Mouse (Mus musculus): ENCODE data around the gene Tmem30b. TPM values are rescaled to one million over a fixed set of nuclear protein-coding genes. Genes with fewer than 3 reads are reported as not detected.
"Not testable (repeated sequence)": the region's sequence is repeated elsewhere in the genome, so short reads cannot be mapped to it uniquely, and the experiment has no call there.

Tmem30b gene
- polyA plus RNA-seq, 1 experiment: 0.85 TPM

GRCm38 (mm10) chr12:73545672-73546085 is 513 bp downstream of the Tmem30b start:
- Histone ChIP-seq H3K4me1 (ENCODE audit: control insufficient read depth, insufficient read depth, low read length) (no peaks in the 10 kb centered on the region), H3K27ac (ENCODE audit: control insufficient read depth, insufficient read depth, low read depth, low read length, poor library complexity) (no peak overlapping the region; the same call in 1 of the 2 replicates), H3K4me3 (replicated peaks; ENCODE audit: control insufficient read depth, low read depth, low read length) (no peak overlapping the region)
- no peak for TF ChIP-seq CTCF (IDR thresholded peaks at IDR 0.05; ENCODE audit: control insufficient read depth, insufficient read depth, low read length)
- 2% methylated on average over 55 of the region's 55 CpGs for WGBS

- Histone ChIP-seq H3K4me3 (replicated peaks; ENCODE audit: control insufficient read depth, low read depth, low read length) (no peak overlapping the region), H3K4me1 (ENCODE audit: control insufficient read depth, insufficient read depth, low read length) (peaks cover 1% of the 10 kb centered on the region), H3K27ac (ENCODE audit: control insufficient read depth, insufficient read depth, low read depth, low read length, poor library complexity) (no peak overlapping the region)
- TF ChIP-seq POLR2A (IDR thresholded peaks at IDR 0.05; ENCODE audit: borderline replicate concordance, control insufficient read depth, low read depth, low read length): no peak
- no peak for TF ChIP-seq CTCF (IDR thresholded peaks at IDR 0.05; ENCODE audit: control insufficient read depth, insufficient read depth, low read length)
- 25% methylated on average over 48 of the region's 48 CpGs for WGBS
Measured at GRCm38 (mm10) chr12:73544736-73545671, 1.2 kb downstream of the Tmem30b start.

DNA sequence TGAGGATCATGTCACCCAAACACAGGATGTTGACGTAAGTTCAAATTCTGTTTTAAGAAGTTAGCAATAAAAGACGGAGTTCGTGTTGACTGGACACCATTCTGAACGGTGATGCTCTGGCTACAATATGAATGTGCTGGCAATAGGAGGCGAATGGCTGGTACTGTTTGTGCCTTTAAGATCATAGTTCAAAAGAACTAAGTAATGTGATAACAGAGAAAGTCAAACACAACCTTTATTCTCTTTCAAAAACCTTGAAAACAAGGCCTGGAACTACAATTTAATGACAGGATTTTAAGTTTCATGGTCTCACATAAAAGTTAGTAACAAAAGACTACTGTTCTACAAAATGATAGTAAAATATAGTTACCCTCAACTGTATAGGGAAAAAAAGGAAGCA is 3.0 kb downstream of the Tmem30b start:
- Histone ChIP-seq H3K4me1 (ENCODE audit: control insufficient read depth, insufficient read depth, low read length) (peaks cover 3% of the 10 kb centered on the region), H3K4me3 (replicated peaks; ENCODE audit: control insufficient read depth, low read depth, low read length) (no peak overlapping the region), H3K27ac (ENCODE audit: control insufficient read depth, insufficient read depth, low read depth, low read length, poor library complexity) (no peak overlapping the region)
- TF ChIP-seq POLR2A (IDR thresholded peaks at IDR 0.05; ENCODE audit: borderline replicate concordance, control insufficient read depth, low read depth, low read length) (no peak), CTCF (IDR thresholded peaks at IDR 0.05; ENCODE audit: control insufficient read depth, insufficient read depth, low read length) (no peak)
- 85% methylated on average over 5 of the region's 5 CpGs for WGBS

DNA sequence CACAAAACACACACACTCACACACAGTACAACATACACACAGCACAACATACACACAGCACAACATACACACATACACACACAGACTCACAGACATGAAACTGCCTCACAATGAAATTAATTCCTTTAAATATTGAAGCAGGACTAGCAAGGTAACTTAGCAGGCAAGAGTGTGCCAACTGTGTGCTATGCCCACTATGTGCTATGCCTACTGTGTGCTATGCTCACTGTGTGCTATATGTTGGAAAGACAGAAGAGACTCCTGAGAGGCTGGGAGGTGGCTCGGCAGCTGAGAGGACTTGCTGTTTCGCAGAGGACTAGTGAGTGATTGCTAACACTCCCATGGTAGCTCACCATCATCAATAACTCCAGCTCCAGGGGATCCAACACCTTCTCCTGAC is 5.8 kb downstream of the Tmem30b start:
- Histone ChIP-seq H3K4me3 (replicated peaks; ENCODE audit: control insufficient read depth, low read depth, low read length) (no peak overlapping the region), H3K27ac (ENCODE audit: control insufficient read depth, insufficient read depth, low read depth, low read length, poor library complexity) (no peak overlapping the region), H3K4me1 (ENCODE audit: control insufficient read depth, insufficient read depth, low read length) (peaks cover 4% of the 10 kb centered on the region)
- 90% methylated on average over 2 of the region's 2 CpGs for WGBS
- TF ChIP-seq POLR2A (IDR thresholded peaks at IDR 0.05; ENCODE audit: borderline replicate concordance, control insufficient read depth, low read depth, low read length) (no peak), CTCF (IDR thresholded peaks at IDR 0.05; ENCODE audit: control insufficient read depth, insufficient read depth, low read length) (no peak)

DNA sequence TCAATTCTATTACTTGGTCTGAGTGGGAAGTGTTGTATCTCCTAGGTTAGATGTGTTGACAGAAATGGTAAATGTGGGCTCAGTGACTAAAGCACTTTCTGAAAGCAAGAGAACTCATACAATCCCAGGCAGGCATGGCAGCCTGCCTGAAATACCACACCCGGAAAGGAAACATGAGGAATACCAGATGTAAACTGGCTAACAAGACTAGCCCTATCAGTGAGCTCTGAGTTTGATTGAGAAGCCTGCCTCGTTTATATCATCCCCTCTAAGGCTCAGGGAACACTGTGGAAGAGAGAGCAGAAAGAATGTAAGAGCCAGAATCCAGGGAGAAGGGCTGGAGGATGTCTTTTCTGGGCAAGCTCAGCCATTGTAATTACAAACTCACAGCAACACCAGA is 7.0 kb downstream of the Tmem30b start:
- TF ChIP-seq CTCF (IDR thresholded peaks at IDR 0.05; ENCODE audit: control insufficient read depth, insufficient read depth, low read length) (no peak), POLR2A (IDR thresholded peaks at IDR 0.05; ENCODE audit: borderline replicate concordance, control insufficient read depth, low read depth, low read length) (no peak)
- no peak overlapping the region for H3K27ac ChIP-seq (ENCODE audit: control insufficient read depth, insufficient read depth, low read depth, low read length, poor library complexity)
- H3K4me3 ChIP-seq (replicated peaks; ENCODE audit: control insufficient read depth, low read depth, low read length): no peak overlapping the region
- peaks cover 4% of the 10 kb centered on the region for H3K4me1 ChIP-seq (ENCODE audit: control insufficient read depth, insufficient read depth, low read length)
- WGBS: 58% methylated on average over 2 of the region's 2 CpGs

DNA sequence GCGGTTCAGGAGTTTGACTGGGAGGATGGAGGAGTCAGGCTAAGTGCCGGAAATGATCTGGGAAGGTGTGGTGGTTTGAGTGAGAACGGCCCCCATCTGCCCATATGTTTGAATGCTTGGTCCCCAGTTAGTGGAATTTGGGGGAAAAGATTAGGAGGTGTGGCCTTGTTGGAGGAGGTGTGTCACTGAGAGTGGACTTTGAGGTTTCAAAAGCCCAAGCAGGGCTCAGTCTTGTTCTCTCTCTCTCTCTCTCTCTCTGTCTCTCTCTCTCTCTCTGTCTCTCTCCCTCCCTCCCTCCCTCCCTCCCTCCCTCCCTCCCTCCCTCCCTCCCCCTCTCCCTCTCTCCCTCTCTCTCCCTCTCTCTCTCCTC is 8.1 kb downstream of the Tmem30b start:
- H3K4me1 ChIP-seq (ENCODE audit: control insufficient read depth, insufficient read depth, low read length); H3K4me3 ChIP-seq (replicated peaks; ENCODE audit: control insufficient read depth, low read depth, low read length); H3K27ac ChIP-seq (ENCODE audit: control insufficient read depth, insufficient read depth, low read depth, low read length, poor library complexity): not testable (repeated sequence)
- 66% methylated on average over 3 of the region's 3 CpGs for WGBS

GRCm38 (mm10) chr12:73537499-73538138 is 8.6 kb downstream of the Tmem30b start:
- Histone ChIP-seq H3K4me1 (ENCODE audit: control insufficient read depth, insufficient read depth, low read length) (peaks cover 4% of the 10 kb centered on the region), H3K4me3 (replicated peaks; ENCODE audit: control insufficient read depth, low read depth, low read length) (no peak overlapping the region), H3K27ac (ENCODE audit: control insufficient read depth, insufficient read depth, low read depth, low read length, poor library complexity) (no peak overlapping the region)
- 47% methylated on average over 17 of the region's 17 CpGs for WGBS
- no peak for TF ChIP-seq POLR2A (IDR thresholded peaks at IDR 0.05; ENCODE audit: borderline replicate concordance, control insufficient read depth, low read depth, low read length)
- TF ChIP-seq CTCF (IDR thresholded peaks at IDR 0.05; ENCODE audit: control insufficient read depth, insufficient read depth, low read length): no peak

GRCm38 (mm10) chr12:73534591-73534990 is 11.6 kb downstream of the Tmem30b start:
- Histone ChIP-seq H3K4me1 (ENCODE audit: control insufficient read depth, insufficient read depth, low read length) (peaks cover 1% of the 10 kb centered on the region; the same call in 1 of the 2 replicates), H3K27ac (ENCODE audit: control insufficient read depth, insufficient read depth, low read depth, low read length, poor library complexity) (no peak overlapping the region), H3K4me3 (replicated peaks; ENCODE audit: control insufficient read depth, low read depth, low read length) (no peak overlapping the region)
- TF ChIP-seq CTCF (IDR thresholded peaks at IDR 0.05; ENCODE audit: control insufficient read depth, insufficient read depth, low read length) (no peak), POLR2A (IDR thresholded peaks at IDR 0.05; ENCODE audit: borderline replicate concordance, control insufficient read depth, low read depth, low read length) (no peak)
- 14% methylated on average over 9 of the region's 9 CpGs for WGBS

All from bone marrow, adult 2 months (tissue).